Mouse (Mus musculus) CH12.LX (cell line): ENCODE results near the gene Klf15. TPM values are rescaled to one million over a fixed set of nuclear protein-coding genes. Genes with fewer than 3 reads are reported as not detected.

ENCODE experiments used
- DNase-seq: peaks from one replicate; pipeline ENCODE4 v3.0.0-alpha.2; 2013; ENCODE audit errors: extremely low read depth
- H3K27ac ChIP-seq: 2 replicates; pipeline ENCODE4 v1.5.1; 2012; ENCODE audit warnings: low read depth, mild to moderate bottlenecking, control low read depth, moderate library complexity; ENCODE audit not compliant: insufficient read depth
- H3K27me3 ChIP-seq: replicated peaks from 2 replicates; pipeline ENCODE3; 2012; ENCODE audit warnings: inconsistent platforms
- H3K36me3 ChIP-seq, 2 experiments: replicated peaks in 1 of 2; 2 replicates each; pipeline versions ENCODE3 to v1.6.1; 2012; ENCODE audit warnings: inconsistent platforms in 1 of 2, low read length in 1 of 2, mild to moderate bottlenecking in 1 of 2, mixed read lengths in 1 of 2, moderate library complexity in 1 of 2; ENCODE audit not compliant: control insufficient read depth in 1 of 2, insufficient read depth in 1 of 2
- H3K4me1 ChIP-seq, 2 experiments: 2 replicates each; pipeline ENCODE4 v1.6.1; 2012; ENCODE audit warnings: inconsistent platforms in 1 of 2, moderate library complexity in 1 of 2; ENCODE audit not compliant: insufficient read depth in 2 of 2, control insufficient read depth in 1 of 2
- H3K4me2 ChIP-seq: 2 replicates; pipeline ENCODE4 v1.6.1; 2012; ENCODE audit warnings: low read depth, mild to moderate bottlenecking, control low read depth; ENCODE audit not compliant: poor library complexity, insufficient read depth, severe bottlenecking
- H3K4me3 ChIP-seq, 3 experiments: fragments of 150-350 bp in 1 of 3; sonication (generic) in 1 of 3; replicated peaks in 1 of 3; 2 replicates each; pipeline versions ENCODE3 to v1.5.1; 2011 to 2012; ENCODE audit warnings: low read depth in 2 of 3, low read length in 2 of 3, mild to moderate bottlenecking in 2 of 3, moderate library complexity in 2 of 3, control low read depth in 1 of 3, improper control_type of control experiment in 1 of 3, inconsistent platforms in 1 of 3, mixed read lengths in 1 of 3; ENCODE audit not compliant: poor library complexity in 1 of 3
- H3K79me2 ChIP-seq: replicated peaks from 2 replicates; pipeline ENCODE4 v1.6.1; 2012; ENCODE audit warnings: mild to moderate bottlenecking, moderate library complexity; ENCODE audit not compliant: control insufficient read depth, poor library complexity, insufficient read depth, severe bottlenecking; ENCODE audit errors: extremely low read depth
- H3K9ac ChIP-seq: 2 replicates; pipeline ENCODE4 v1.6.1; 2012; ENCODE audit warnings: low read depth, mild to moderate bottlenecking, control low read depth, moderate library complexity; ENCODE audit not compliant: insufficient read depth
- H3K9me3 ChIP-seq: replicated peaks from 2 replicates; pipeline ENCODE3; 2012; ENCODE audit warnings: low read length, inconsistent platforms, mixed read lengths
- BHLHE40 ChIP-seq: IDR thresholded peaks from 2 replicates; pipeline ENCODE4 v1.6.1; 2011; ENCODE audit warnings: mild to moderate bottlenecking, low read depth, low read length, improper control_type of control experiment
- CHD1 ChIP-seq: IDR thresholded peaks from 2 replicates; pipeline ENCODE4 v1.6.1; 2012; ENCODE audit warnings: low read depth, low read length, improper control_type of control experiment, inconsistent platforms
- EP300 ChIP-seq: IDR thresholded peaks from 2 replicates; pipeline ENCODE4 v1.6.1; 2011; ENCODE audit warnings: low read length, improper control_type of control experiment
- ETS1 ChIP-seq: conservative IDR thresholded peaks from 2 replicates; pipeline ENCODE4 v1.6.1; 2012; ENCODE audit warnings: low read depth, mild to moderate bottlenecking, inconsistent platforms, low read length, improper control_type of control experiment, moderate library complexity
- GABPA ChIP-seq: IDR thresholded peaks from 2 replicates; pipeline ENCODE4 v1.6.1; 2012; ENCODE audit warnings: low read depth, low read length, improper control_type of control experiment, inconsistent platforms; ENCODE audit not compliant: insufficient replicate concordance
- KAT2A ChIP-seq: IDR thresholded peaks from 2 replicates; pipeline ENCODE4 v1.6.1; 2012; ENCODE audit warnings: low read length, improper control_type of control experiment, inconsistent platforms; ENCODE audit not compliant: insufficient replicate concordance
- MAFK ChIP-seq: IDR thresholded peaks from 2 replicates; pipeline ENCODE4 v1.6.1; 2011; ENCODE audit warnings: low read length, improper control_type of control experiment; ENCODE audit not compliant: insufficient replicate concordance
- MAX ChIP-seq: IDR thresholded peaks from 2 replicates; pipeline ENCODE4 v1.6.1; 2011; ENCODE audit warnings: low read length, improper control_type of control experiment
- MYC ChIP-seq: IDR thresholded peaks from 2 replicates; pipeline ENCODE4 v1.6.1; 2011; ENCODE audit warnings: low read depth, mild to moderate bottlenecking, improper control_type of control experiment, low read length
- PAX5 ChIP-seq: IDR thresholded peaks from 2 replicates; pipeline ENCODE4 v1.6.1; 2012; ENCODE audit warnings: low read length, inconsistent platforms, mixed read lengths
- RAD21 ChIP-seq: IDR thresholded peaks from 2 replicates; pipeline ENCODE4 v1.6.1; 2011; ENCODE audit warnings: low read depth, mild to moderate bottlenecking, low read length, improper control_type of control experiment, moderate library complexity
- RCOR1 ChIP-seq: conservative IDR thresholded peaks from 2 replicates; pipeline ENCODE4 v1.6.1; 2012; ENCODE audit warnings: low read depth, mild to moderate bottlenecking, inconsistent platforms, low read length, improper control_type of control experiment
- SIN3A ChIP-seq: IDR thresholded peaks from 2 replicates; pipeline ENCODE4 v1.6.1; 2012; ENCODE audit warnings: low read length, improper control_type of control experiment, inconsistent platforms
- TBP ChIP-seq: conservative IDR thresholded peaks from 2 replicates; pipeline ENCODE4 v1.6.1; 2011; ENCODE audit warnings: low read depth, low read length, improper control_type of control experiment
- TCF12 ChIP-seq: IDR thresholded peaks from 2 replicates; pipeline ENCODE4 v1.6.1; 2014; ENCODE audit warnings: low read depth, mild to moderate bottlenecking, inconsistent platforms, low read length, improper control_type of control experiment
- UBTF ChIP-seq: IDR thresholded peaks from 2 replicates; pipeline ENCODE4 v1.6.1; 2012; ENCODE audit warnings: low read depth, mild to moderate bottlenecking, inconsistent platforms, low read length, improper control_type of control experiment, moderate library complexity
- USF1 ChIP-seq: IDR thresholded peaks from 2 replicates; pipeline ENCODE4 v1.6.1; 2014; ENCODE audit warnings: low read depth, mild to moderate bottlenecking, inconsistent platforms, low read length, improper control_type of control experiment
- USF2 ChIP-seq: conservative IDR thresholded peaks from 2 replicates; pipeline ENCODE4 v1.6.1; 2011; ENCODE audit warnings: low read depth, low read length, improper control_type of control experiment
- ZC3H11A ChIP-seq: IDR thresholded peaks from 2 replicates; pipeline ENCODE4 v1.6.1; 2012; ENCODE audit warnings: low read depth, mild to moderate bottlenecking, inconsistent platforms, low read length, improper control_type of control experiment
- ZMIZ1 ChIP-seq: IDR thresholded peaks from 2 replicates; pipeline ENCODE4 v1.6.1; 2012; ENCODE audit warnings: low read depth, mild to moderate bottlenecking, inconsistent platforms, low read length, improper control_type of control experiment
- ZNF384 ChIP-seq: IDR thresholded peaks from 2 replicates; pipeline ENCODE4 v1.6.1; 2012; ENCODE audit warnings: low read depth, low read length, improper control_type of control experiment, inconsistent platforms
- dilution Hi-C: fragments of 300-500 bp; cut with MboI; formaldehyde crosslinking; loops from 2 replicates; pipeline ENCODE4 v1.14.3; 2020; ENCODE audit warnings: low sequenced_read_pairs; ENCODE audit not compliant: extremely low pct_unique_long_range_greater_than_20kb, extremely low pct_ligation_motif_present
- in situ Hi-C: fragments of 300-500 bp; cut with MboI; formaldehyde crosslinking; loops from 3 replicates; pipeline ENCODE4 v1.14.3; 2019; ENCODE audit warnings: low sequenced_read_pairs, low pct_ligation_motif_present, low pct_unique_long_range_greater_than_20kb, mixed read lengths
- polyA plus RNA-seq: library from polyadenylated mRNA; unstranded; fragments of >175 nt; gene quantifications from 2 replicates; pipeline ENCODE4 v1.2.1, GENCODE M21; 2012; ENCODE audit warnings: low read depth; ENCODE audit not compliant: insufficient read length
- total RNA-seq, 2 experiments: library from RNA; depleted of rRNA; stranded (reverse); fragments of 300-350 nt in 1 of 2; fragments of >200 nt in 1 of 2; gene quantifications; 2 replicates each; pipeline ENCODE4 v1.2.3; 2012 to 2014

Klf15 gene
- total and polyA plus RNA-seq, 3 experiments = not detected

GRCm38 (mm10) chr6:90425361-90425760 is 37.0 kb upstream of the Klf15 start:
- in situ Hi-C loops = no loop called here

GRCm38 (mm10) chr6:90426003-90426402 is 36.4 kb upstream of the Klf15 start:
- H3K4me1 ChIP-seq = peaks cover 0 to 13% of the 10 kb centered on the region in 2 experiments; a peak in 2 of 4 replicates
- H3K27me3 ChIP-seq = peaks cover 75% of the 10 kb centered on the region
- TF ChIP-seq KAT2A (no peak), EP300 (no peak), PAX5 (no peak), SIN3A (no peak), ZMIZ1 (no peak), GABPA (no peak), ETS1 (no peak), USF1 (no peak), ZC3H11A (no peak), ZNF384 (no peak), CHD1 (no peak), MAFK (no peak), RAD21 (no peak), MAX (no peak), MYC (no peak), TBP (no peak), BHLHE40 (no peak), TCF12 (no peak), UBTF (no peak), RCOR1 (no peak)
- H3K4me2 ChIP-seq = no peak overlapping the region
- dilution Hi-C loops (no loop called here), in situ Hi-C loops (no loop called here)
- no peak overlapping the region for H3K9ac ChIP-seq
- H3K9me3 ChIP-seq = no peaks in the 10 kb centered on the region
- H3K79me2 ChIP-seq = no peaks in the 10 kb centered on the region
- H3K36me3 ChIP-seq = no peaks in the 10 kb centered on the region
- no peak for DNase-seq
- no peak overlapping the region for H3K4me3 ChIP-seq
- H3K27ac ChIP-seq = no peak overlapping the region

More at GRCm38 (mm10) chr6:90425361-90425760, 37.0 kb upstream of the Klf15 start:
- Histone ChIP-seq H3K9me3 (peaks cover 2% of the 10 kb centered on the region), H3K27ac (no peak overlapping the region), H3K4me1 (peaks cover 0 to 13% of the 10 kb centered on the region in 2 experiments; a peak in 2 of 4 replicates), H3K27me3 (peaks cover 75% of the 10 kb centered on the region), H3K36me3 (no peaks in the 10 kb centered on the region), H3K4me3 (no peak overlapping the region), H3K9ac (no peak overlapping the region), H3K79me2 (no peaks in the 10 kb centered on the region), H3K4me2 (no peak overlapping the region)
- no peak for DNase-seq
- TF ChIP-seq USF2 = no peak
- dilution Hi-C loops = no loop called here
